Mouse (Mus musculus) heart, embryonic 16.5 days (tissue): ENCODE results near the gene Pla2g2d. TPM values are rescaled to one million over a fixed set of nuclear protein-coding genes. Genes with fewer than 3 reads are reported as not detected.

Source experiments
- ATAC-seq: fragments of 200-750 bp; cut with Nextera tagmentation; replicated peaks from 2 replicates; pipeline ENCODE4 v1.8.0; 2017; ENCODE audit warnings: moderate number of reproducible peaks; ENCODE audit not compliant: insufficient read depth, low FRiP score; ENCODE audit errors: extremely low read depth
- H3K27ac ChIP-seq: fragments of 300-500 bp; sonication (generic); 2 replicates; pipeline ENCODE4 v1.5.1; 2014; ENCODE audit warnings: mild to moderate bottlenecking, low read length, control low read depth, moderate library complexity
- H3K27me3 ChIP-seq: fragments of 300-500 bp; sonication (generic); 2 replicates; pipeline ENCODE4 v1.6.1; 2014; ENCODE audit warnings: low read length, mixed read lengths; ENCODE audit not compliant: control insufficient read depth, insufficient read depth
- H3K36me3 ChIP-seq: fragments of 300-500 bp; sonication (generic); 2 replicates; pipeline ENCODE4 v1.6.1; 2014; ENCODE audit not compliant: control insufficient read depth, insufficient read depth
- H3K4me1 ChIP-seq: fragments of 300-500 bp; sonication (generic); 2 replicates; pipeline ENCODE4 v1.6.1; 2014; ENCODE audit warnings: low read length, mixed read lengths; ENCODE audit not compliant: control insufficient read depth, insufficient read depth
- H3K4me2 ChIP-seq: fragments of 300-500 bp; sonication (generic); 2 replicates; pipeline ENCODE4 v1.6.1; 2014; ENCODE audit warnings: low read depth, mild to moderate bottlenecking, control low read depth, low read length
- H3K4me3 ChIP-seq: fragments of 300-500 bp; sonication (generic); 2 replicates; pipeline ENCODE4 v1.5.1; 2014; ENCODE audit warnings: mild to moderate bottlenecking, control low read depth, low read length
- H3K9ac ChIP-seq: fragments of 300-500 bp; sonication (generic); 2 replicates; pipeline ENCODE4 v1.6.1; 2014; ENCODE audit warnings: low read length, control low read depth
- H3K9me3 ChIP-seq: fragments of 300-500 bp; sonication (generic); replicated peaks from 2 replicates; pipeline ENCODE4 v1.6.1; 2016; ENCODE audit warnings: low read length; ENCODE audit not compliant: control insufficient read depth
- WGBS: fragments of 180-500 bp; shearing (Covaris S2); extraction: QIAGEN DNeasy Blood & Tissue Kit; methylation state at CpG from one replicate; pipeline ENCODE4 v1.1.7; 2014; 5-methylcytosine and 5-hydroxymethylcytosine counted together
- polyA plus RNA-seq: library from polyadenylated mRNA; unstranded; fragments of >200 nt; fragmentation: Nextera tagmentation; extraction: Ambion mirVana; gene quantifications from 2 replicates; pipeline ENCODE4 v1.2.1, GENCODE M21; 2015

Gene Pla2g2d
- polyA plus RNA-seq, 1 experiment from 2014 or later, result not detected

- no peaks in the 10 kb centered on the region for H3K4me1 ChIP-seq
- no peak for ATAC-seq
- H3K27ac ChIP-seq, result no peak overlapping the region
- H3K27me3 ChIP-seq, result peaks cover 8% of the 10 kb centered on the region
- H3K9me3 ChIP-seq, result no peaks in the 10 kb centered on the region
- no peak overlapping the region for H3K4me2 ChIP-seq
- H3K4me3 ChIP-seq, result no peak overlapping the region
- WGBS, result 74% methylated on average over 10 of the region's 10 CpGs
- H3K9ac ChIP-seq, result no peak overlapping the region
- H3K36me3 ChIP-seq, result no peaks in the 10 kb centered on the region
Observed at GRCm38 (mm10) chr4:138771970-138772369, 3.6 kb upstream of the Pla2g2d start.

- H3K27ac ChIP-seq, result no peak overlapping the region
- 63% methylated on average over 5 of the region's 5 CpGs for WGBS
- H3K36me3 ChIP-seq, result no peaks in the 10 kb centered on the region
- H3K9me3 ChIP-seq, result no peaks in the 10 kb centered on the region
- no peak overlapping the region for H3K4me2 ChIP-seq
- H3K4me3 ChIP-seq, result no peak overlapping the region
- no peaks in the 10 kb centered on the region for H3K4me1 ChIP-seq
- ATAC-seq, result no peak
- H3K9ac ChIP-seq, result no peak overlapping the region
- peaks cover 8% of the 10 kb centered on the region for H3K27me3 ChIP-seq
Observed at GRCm38 (mm10) chr4:138772386-138772785, 3.1 kb upstream of the Pla2g2d start.

- 44% methylated on average over 20 of the region's 20 CpGs for WGBS
- H3K9ac ChIP-seq, result no peak overlapping the region
- H3K4me2 ChIP-seq, result no peak overlapping the region
- H3K4me3 ChIP-seq, result no peak overlapping the region
- no peaks in the 10 kb centered on the region for H3K36me3 ChIP-seq
- no peaks in the 10 kb centered on the region for H3K4me1 ChIP-seq
- H3K9me3 ChIP-seq, result no peaks in the 10 kb centered on the region
- no peak for ATAC-seq
- peaks cover 11% of the 10 kb centered on the region for H3K27me3 ChIP-seq
- H3K27ac ChIP-seq, result no peak overlapping the region
Observed at GRCm38 (mm10) chr4:138777417-138778407, 2.2 kb downstream of the Pla2g2d start.

- Histone ChIP-seq H3K4me3 (no peak overlapping the region), H3K4me1 (no peaks in the 10 kb centered on the region), H3K27ac (no peak overlapping the region), H3K9me3 (no peaks in the 10 kb centered on the region), H3K4me2 (no peak overlapping the region), H3K27me3 (peaks cover 16% of the 10 kb centered on the region), H3K9ac (no peak overlapping the region), H3K36me3 (no peaks in the 10 kb centered on the region)
- WGBS, result 73% methylated on average over 5 of the region's 5 CpGs
- no peak for ATAC-seq
Observed at GRCm38 (mm10) chr4:138780300-138780699, 4.8 kb downstream of the Pla2g2d start.

- no peaks in the 10 kb centered on the region for H3K36me3 ChIP-seq
- 82% methylated on average over 6 of the region's 6 CpGs for WGBS
- H3K4me1 ChIP-seq, result no peaks in the 10 kb centered on the region
- H3K4me3 ChIP-seq, result no peak overlapping the region
- H3K4me2 ChIP-seq, result no peak overlapping the region
- peaks cover 12% of the 10 kb centered on the region for H3K27me3 ChIP-seq
- no peak for ATAC-seq
- H3K9me3 ChIP-seq, result no peaks in the 10 kb centered on the region
- H3K27ac ChIP-seq, result no peak overlapping the region
- no peak overlapping the region for H3K9ac ChIP-seq
Observed at GRCm38 (mm10) chr4:138782098-138782497, 6.6 kb downstream of the Pla2g2d start.

- H3K9me3 ChIP-seq, result no peaks in the 10 kb centered on the region
- no peak overlapping the region for H3K9ac ChIP-seq
- no peaks in the 10 kb centered on the region for H3K4me1 ChIP-seq
- H3K27me3 ChIP-seq, result peaks cover 8% of the 10 kb centered on the region; the same call in 1 of the 2 replicates
- H3K36me3 ChIP-seq, result no peaks in the 10 kb centered on the region
- ATAC-seq, result no peak
- H3K4me3 ChIP-seq, result no peak overlapping the region
- no peak overlapping the region for H3K4me2 ChIP-seq
- no peak overlapping the region for H3K27ac ChIP-seq
- 57% methylated on average over 4 of the region's 4 CpGs for WGBS
Observed at GRCm38 (mm10) chr4:138785721-138786120, 10.2 kb downstream of the Pla2g2d start.

- Histone ChIP-seq H3K4me2 (no peak overlapping the region), H3K9ac (no peak overlapping the region), H3K4me3 (no peak overlapping the region), H3K9me3 (no peaks in the 10 kb centered on the region), H3K4me1 (no peaks in the 10 kb centered on the region), H3K36me3 (no peaks in the 10 kb centered on the region), H3K27me3 (peaks cover 10% of the 10 kb centered on the region; the same call in 1 of the 2 replicates), H3K27ac (no peak overlapping the region)
- ATAC-seq, result no peak
- 40% methylated on average over 4 of the region's 4 CpGs for whole genome bisulfite sequencing
Observed at GRCm38 (mm10) chr4:138786141-138786540, 10.6 kb downstream of the Pla2g2d start.

GRCm38 (mm10) chr4:138788381-138788780 is 12.8 kb downstream of the Pla2g2d start:
- 66% methylated on average over 4 of the region's 4 CpGs for WGBS
- Histone ChIP-seq H3K36me3 (no peaks in the 10 kb centered on the region), H3K4me2 (no peak overlapping the region)

GRCm38 (mm10) chr4:138791452-138791851 is 15.9 kb downstream of the Pla2g2d start:
- Histone ChIP-seq H3K27me3 (peaks cover 5% of the 10 kb centered on the region; the same call in 1 of the 2 replicates), H3K9me3 (no peaks in the 10 kb centered on the region), H3K36me3 (no peaks in the 10 kb centered on the region), H3K4me1 (no peaks in the 10 kb centered on the region), H3K9ac (no peak overlapping the region), H3K4me3 (no peak overlapping the region), H3K4me2 (no peak overlapping the region), H3K27ac (no peak overlapping the region)
- 47% methylated on average over 6 of the region's 6 CpGs for WGBS
- no peak for ATAC-seq

More at GRCm38 (mm10) chr4:138788381-138788780, 12.8 kb downstream of the Pla2g2d start:
- no peak for ATAC-seq
- Histone ChIP-seq H3K9me3 (no peaks in the 10 kb centered on the region), H3K27ac (no peak overlapping the region), H3K27me3 (peaks cover 11% of the 10 kb centered on the region; the same call in 1 of the 2 replicates), H3K4me1 (no peaks in the 10 kb centered on the region), H3K4me3 (no peak overlapping the region), H3K9ac (no peak overlapping the region)
